Mouse (Mus musculus) intestine, embryonic 16.5 days (tissue): ENCODE results near the gene Pacrg. TPM values are rescaled to one million over a fixed set of nuclear protein-coding genes. Genes with fewer than 3 reads are reported as not detected.

Experiments used
- ATAC-seq: fragments of 200-750 bp; cut with Nextera tagmentation; 2 replicates; pipeline ENCODE4 v1.8.0; 2017; ENCODE audit warnings: moderate TSS enrichment, moderate library complexity
- H3K27ac ChIP-seq: fragments of 300-500 bp; sonication (generic); 2 replicates; pipeline ENCODE4 v1.5.1; 2014; ENCODE audit warnings: mild to moderate bottlenecking, low read length
- H3K27me3 ChIP-seq: fragments of 300-500 bp; sonication (generic); replicated peaks from 2 replicates; pipeline ENCODE4 v1.6.1; 2014; ENCODE audit warnings: low read length, control low read depth, mixed read lengths; ENCODE audit not compliant: control insufficient read depth, insufficient read depth
- H3K36me3 ChIP-seq: fragments of 300-500 bp; sonication (generic); 2 replicates; pipeline ENCODE4 v1.6.1; 2014; ENCODE audit warnings: low read length, control low read depth; ENCODE audit not compliant: control insufficient read depth, insufficient read depth
- H3K4me1 ChIP-seq: fragments of 300-500 bp; sonication (generic); 2 replicates; pipeline ENCODE4 v1.6.1; 2014; ENCODE audit warnings: low read length, control low read depth, mixed read lengths; ENCODE audit not compliant: control insufficient read depth, insufficient read depth
- H3K4me2 ChIP-seq: fragments of 300-500 bp; sonication (generic); 2 replicates; pipeline ENCODE4 v1.6.1; 2014; ENCODE audit warnings: low read depth, low read length, control low read depth
- H3K4me3 ChIP-seq: fragments of 300-500 bp; sonication (generic); 2 replicates; pipeline ENCODE4 v1.5.1; 2014; ENCODE audit warnings: mild to moderate bottlenecking, low read length
- H3K9ac ChIP-seq: fragments of 300-500 bp; sonication (generic); 2 replicates; pipeline ENCODE4 v1.6.1; 2014; ENCODE audit warnings: low read depth, low read length
- H3K9me3 ChIP-seq: fragments of 300-500 bp; sonication (generic); 2 replicates; pipeline ENCODE4 v1.6.1; 2016; ENCODE audit warnings: low read length, control low read depth; ENCODE audit not compliant: control insufficient read depth
- WGBS: fragments of 180-500 bp; shearing (Covaris S2); extraction: QIAGEN DNeasy Blood & Tissue Kit; methylation state at CpG from one replicate; pipeline ENCODE4 v1.1.7; 2014; 5-methylcytosine and 5-hydroxymethylcytosine counted together
- polyA plus RNA-seq: library from polyadenylated mRNA; unstranded; fragments of >200 nt; fragmentation: Nextera tagmentation; extraction: Ambion mirVana; gene quantifications from 2 replicates; pipeline ENCODE4 v1.2.1, GENCODE M21; 2015

Gene Pacrg
- polyA plus RNA-seq, 1 experiment from 2014 or later: 0.66 TPM

DNA sequence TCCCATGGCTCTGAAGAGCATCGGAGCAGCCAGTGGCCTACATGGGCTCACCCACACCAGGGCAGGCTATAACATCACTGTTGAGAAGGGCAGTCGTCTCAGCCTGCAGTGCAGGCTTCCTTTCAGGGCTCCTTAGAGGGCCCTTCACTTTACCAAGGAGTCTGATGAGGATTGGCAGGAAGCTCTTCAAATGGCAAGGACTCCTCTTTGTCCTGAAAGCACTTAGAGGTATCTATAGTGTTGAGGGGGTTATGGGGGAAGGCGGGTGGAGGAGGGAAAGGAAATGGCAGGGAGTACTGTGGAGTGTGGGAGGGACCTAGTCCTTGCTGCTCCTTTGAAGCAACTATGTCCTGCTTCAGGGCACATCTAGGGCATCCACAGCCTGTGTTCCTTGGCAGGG is 375.4 kb downstream of the Pacrg start:
- H3K27me3 ChIP-seq: no peaks in the 10 kb centered on the region
- no peaks in the 10 kb centered on the region for H3K36me3 ChIP-seq
- H3K4me3 ChIP-seq: no peak overlapping the region
- no peak overlapping the region for H3K27ac ChIP-seq
- no peaks in the 10 kb centered on the region for H3K4me1 ChIP-seq
- no peak overlapping the region for H3K9ac ChIP-seq
- ATAC-seq: no peak
- H3K4me2 ChIP-seq: no peak overlapping the region
- 72% methylated on average over 3 of the region's 3 CpGs for WGBS
- no peaks in the 10 kb centered on the region for H3K9me3 ChIP-seq

DNA sequence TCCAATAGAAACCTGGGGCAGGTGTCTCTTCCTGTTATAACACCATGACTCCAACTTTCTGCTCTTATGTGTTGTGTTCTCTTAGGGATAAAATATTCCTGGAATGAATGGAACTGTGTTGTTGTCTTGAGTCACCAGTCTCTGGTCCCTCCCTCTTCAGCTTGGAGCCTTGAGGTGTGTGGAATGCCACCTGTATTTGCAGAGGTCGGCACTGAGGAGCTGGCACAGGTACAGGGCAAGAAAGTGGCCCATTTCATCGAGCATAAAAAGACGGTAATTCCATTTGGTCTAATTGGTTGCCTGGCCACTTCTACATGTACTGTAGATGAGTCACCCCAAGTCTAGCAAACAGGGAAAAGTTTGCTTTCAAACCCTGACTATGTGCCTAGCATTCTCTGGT is 376.5 kb downstream of the Pacrg start:
- H3K27me3 ChIP-seq: no peaks in the 10 kb centered on the region
- WGBS: 84% methylated on average over 3 of the region's 3 CpGs
- no peak overlapping the region for H3K9ac ChIP-seq
- no peak for ATAC-seq
- no peak overlapping the region for H3K4me3 ChIP-seq
- H3K36me3 ChIP-seq: no peaks in the 10 kb centered on the region
- H3K9me3 ChIP-seq: no peaks in the 10 kb centered on the region
- no peak overlapping the region for H3K27ac ChIP-seq
- H3K4me2 ChIP-seq: no peak overlapping the region
- H3K4me1 ChIP-seq: no peaks in the 10 kb centered on the region

DNA sequence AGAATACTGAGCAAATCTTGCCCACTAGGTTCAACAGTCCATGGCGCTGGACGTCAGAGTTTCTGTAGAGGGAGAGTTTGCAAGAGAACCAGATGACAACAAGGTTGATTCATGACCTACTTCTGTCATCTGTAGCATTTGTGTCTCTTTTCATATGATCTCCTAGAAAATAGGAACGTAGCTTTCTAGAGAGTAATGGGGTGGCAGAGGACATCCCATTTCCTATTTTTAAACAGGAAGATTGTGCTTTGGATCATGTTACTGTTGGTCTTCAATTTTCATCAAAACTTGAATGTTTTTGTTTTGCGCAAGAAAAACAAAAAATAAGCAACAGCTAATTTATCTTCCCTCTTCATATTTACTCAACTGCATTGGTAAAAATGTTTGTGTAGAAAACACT is 379.2 kb downstream of the Pacrg start:
- H3K4me1 ChIP-seq: no peaks in the 10 kb centered on the region
- no peak overlapping the region for H3K9ac ChIP-seq
- no peak for ATAC-seq
- H3K27ac ChIP-seq: no peak overlapping the region
- no peaks in the 10 kb centered on the region for H3K36me3 ChIP-seq
- no peak overlapping the region for H3K4me3 ChIP-seq
- WGBS: 85% methylated on average over 4 of the region's 4 CpGs
- no peak overlapping the region for H3K4me2 ChIP-seq
- H3K27me3 ChIP-seq: no peaks in the 10 kb centered on the region
- no peaks in the 10 kb centered on the region for H3K9me3 ChIP-seq

DNA sequence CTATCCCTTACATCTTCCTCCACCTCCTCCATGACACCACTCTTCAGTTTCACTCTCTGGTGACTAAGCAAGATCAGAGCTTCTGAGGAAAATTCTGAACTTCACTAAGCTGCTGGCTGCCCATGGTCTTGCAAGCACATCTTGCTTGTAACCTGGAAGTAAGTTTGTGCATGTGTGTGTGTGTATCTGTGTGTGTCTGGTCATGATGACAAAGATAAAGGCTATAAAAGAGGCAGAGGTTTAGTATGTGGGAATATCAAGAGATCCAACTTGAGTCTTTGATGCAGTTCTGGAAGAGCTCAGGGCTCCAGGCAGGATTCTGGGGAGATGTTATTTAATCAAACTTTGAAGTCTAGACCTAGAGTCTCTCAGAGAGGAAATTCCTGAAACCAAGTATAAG is 381.4 kb downstream of the Pacrg start:
- no peaks in the 10 kb centered on the region for H3K4me1 ChIP-seq
- H3K4me3 ChIP-seq: no peak overlapping the region
- no peaks in the 10 kb centered on the region for H3K36me3 ChIP-seq
- no peak overlapping the region for H3K27ac ChIP-seq
- no peaks in the 10 kb centered on the region for H3K9me3 ChIP-seq
- H3K27me3 ChIP-seq: no peaks in the 10 kb centered on the region
- ATAC-seq: no peak
- no peak overlapping the region for H3K4me2 ChIP-seq
- no peak overlapping the region for H3K9ac ChIP-seq

DNA sequence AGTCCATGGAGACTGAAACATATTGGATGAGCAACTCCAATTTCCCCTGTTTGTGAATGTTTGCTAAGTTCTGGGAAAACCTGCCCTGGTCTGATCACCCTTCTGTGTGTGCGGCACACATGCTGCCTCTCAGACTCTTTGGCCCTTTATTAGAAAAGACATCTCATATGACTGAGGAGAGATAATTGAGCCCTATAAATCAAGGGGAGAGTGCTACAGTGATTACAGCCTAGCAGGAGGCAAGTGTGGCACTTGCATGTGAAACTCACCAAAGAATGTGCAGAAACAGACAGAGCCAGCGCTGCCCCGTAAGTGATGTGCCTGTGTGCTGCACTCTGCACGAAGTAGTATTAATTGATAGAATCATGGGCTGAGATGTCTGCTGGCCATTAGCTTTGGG is 383.7 kb downstream of the Pacrg start:
- H3K27me3 ChIP-seq: no peaks in the 10 kb centered on the region
- no peaks in the 10 kb centered on the region for H3K4me1 ChIP-seq
- no peak for ATAC-seq
- H3K4me2 ChIP-seq: no peak overlapping the region
- H3K4me3 ChIP-seq: no peak overlapping the region
- no peak overlapping the region for H3K9ac ChIP-seq
- H3K9me3 ChIP-seq: no peaks in the 10 kb centered on the region
- WGBS: 79% methylated on average over 4 of the region's 4 CpGs
- no peak overlapping the region for H3K27ac ChIP-seq
- H3K36me3 ChIP-seq: no peaks in the 10 kb centered on the region

DNA sequence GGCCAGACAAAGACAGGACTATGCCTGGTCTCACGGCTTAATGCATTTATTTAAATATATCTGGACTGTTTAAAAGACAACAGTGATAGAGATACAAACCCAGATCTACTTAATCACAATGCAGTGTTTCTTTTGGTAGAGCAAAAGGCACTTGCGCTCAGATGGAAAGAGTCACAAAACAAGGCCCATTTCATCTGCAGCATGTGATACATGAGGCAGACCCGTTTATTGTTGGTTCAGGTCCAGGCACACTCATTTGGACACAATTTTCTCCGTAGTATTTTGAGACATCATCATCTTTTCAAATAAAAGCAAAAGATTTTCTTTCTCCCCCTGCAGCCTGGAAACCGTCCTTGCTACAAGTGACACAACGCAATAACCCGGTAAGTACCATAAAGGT is 384.1 kb downstream of the Pacrg start:
- H3K4me3 ChIP-seq: no peak overlapping the region
- ATAC-seq: no peak

DNA sequence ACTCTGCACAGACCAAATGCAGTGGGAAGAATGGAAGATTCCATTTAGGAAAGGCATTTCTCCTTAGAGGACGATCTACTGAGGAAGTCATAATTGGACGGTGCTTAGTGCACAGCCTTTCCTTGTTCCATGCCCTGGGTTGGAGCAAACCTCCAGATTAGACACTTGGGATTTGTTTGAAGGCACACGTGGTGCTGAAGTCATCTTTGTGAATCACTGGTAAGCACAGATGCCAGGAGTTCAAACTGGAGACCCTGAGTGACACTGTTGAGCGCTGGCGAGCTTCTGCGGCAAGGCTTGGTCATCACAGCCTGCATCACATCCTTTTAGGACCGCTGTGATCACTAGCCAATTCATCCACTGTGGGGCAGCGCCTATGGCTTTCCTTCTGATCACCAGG is 385.7 kb downstream of the Pacrg start:
- Histone ChIP-seq H3K36me3 (no peaks in the 10 kb centered on the region), H3K4me1 (no peaks in the 10 kb centered on the region), H3K9ac (no peak overlapping the region), H3K4me3 (no peak overlapping the region), H3K9me3 (no peaks in the 10 kb centered on the region), H3K27ac (no peak overlapping the region), H3K27me3 (no peaks in the 10 kb centered on the region), H3K4me2 (no peak overlapping the region)
- 89% methylated on average over 8 of the region's 8 CpGs for WGBS
- no peak for ATAC-seq

More for the DNA sequence above, 384.1 kb downstream of the Pacrg start:
- H3K4me1 ChIP-seq: no peaks in the 10 kb centered on the region
- no peak overlapping the region for H3K9ac ChIP-seq
- no peaks in the 10 kb centered on the region for H3K36me3 ChIP-seq
- WGBS: 78% methylated on average over 7 of the region's 7 CpGs
- H3K4me2 ChIP-seq: no peak overlapping the region
- H3K27me3 ChIP-seq: no peaks in the 10 kb centered on the region
- H3K27ac ChIP-seq: no peak overlapping the region
- H3K9me3 ChIP-seq: no peaks in the 10 kb centered on the region

DNA sequence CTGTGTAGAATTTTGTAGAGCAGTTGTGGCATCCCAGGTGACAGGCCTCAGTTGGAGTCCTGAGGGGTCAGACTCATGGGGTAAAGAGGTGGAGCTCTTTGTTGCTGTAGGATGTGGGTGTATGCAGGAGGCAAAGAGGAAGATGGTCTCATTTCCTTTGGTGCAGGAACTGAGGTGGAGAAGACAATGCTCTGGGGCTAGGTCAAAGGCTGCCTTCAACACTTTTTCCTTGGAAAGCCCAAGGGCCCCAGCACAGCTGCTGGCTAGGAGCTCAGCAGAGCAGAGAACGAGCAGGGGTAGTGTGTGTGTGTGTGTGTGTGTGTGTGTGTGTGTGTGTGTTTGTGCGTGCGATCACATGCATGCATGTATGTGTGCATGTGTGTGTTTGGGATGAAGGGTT is 387.3 kb downstream of the Pacrg start:
- Histone ChIP-seq H3K4me3 (no peak overlapping the region), H3K9me3 (no peaks in the 10 kb centered on the region), H3K4me1 (no peaks in the 10 kb centered on the region), H3K27me3 (no peaks in the 10 kb centered on the region), H3K9ac (no peak overlapping the region), H3K36me3 (no peaks in the 10 kb centered on the region), H3K4me2 (no peak overlapping the region), H3K27ac (no peak overlapping the region)
- ATAC-seq: no peak
- WGBS: 94% methylated on average over 3 of the region's 3 CpGs

DNA sequence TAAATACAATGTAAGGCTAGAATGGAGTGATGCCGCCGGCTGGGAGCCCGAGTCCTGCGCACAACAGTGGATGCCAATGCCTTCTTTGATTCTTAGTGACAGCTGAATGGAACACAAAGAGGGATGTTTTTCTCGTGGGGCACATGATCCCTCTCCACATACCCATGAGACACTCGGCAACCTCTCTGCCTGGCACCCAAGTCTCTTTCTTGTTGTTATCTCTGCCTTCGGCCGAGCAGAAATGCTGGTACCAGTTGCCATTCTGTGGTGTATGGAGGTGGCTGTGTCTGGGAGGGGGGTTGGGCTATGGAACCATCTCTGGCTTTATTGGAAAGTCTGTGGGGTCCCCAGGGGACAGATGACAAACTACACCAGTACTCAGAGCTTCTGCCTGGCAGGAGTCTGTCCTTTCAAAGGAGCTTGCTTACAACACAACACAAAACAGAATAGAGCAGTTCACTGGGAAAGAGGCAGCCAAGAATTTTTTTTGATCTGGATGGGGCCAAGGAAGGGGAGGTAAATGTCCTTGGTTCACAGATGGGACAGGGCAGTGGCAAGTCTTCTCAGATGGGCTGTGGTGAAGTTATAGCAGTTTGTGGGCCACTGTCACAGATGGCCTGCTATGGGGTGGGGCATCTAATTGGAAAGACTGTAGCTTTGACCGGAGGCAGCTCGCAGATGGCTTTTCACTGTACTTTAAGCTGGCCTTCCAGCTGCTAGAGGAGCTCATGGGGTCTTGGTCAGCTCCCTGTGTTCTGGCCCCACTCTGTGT is 388.6 kb downstream of the Pacrg start:
- no peak for ATAC-seq
- no peaks in the 10 kb centered on the region for H3K4me1 ChIP-seq
- no peak overlapping the region for H3K4me2 ChIP-seq
- H3K9ac ChIP-seq: no peak overlapping the region
- no peak overlapping the region for H3K4me3 ChIP-seq
- H3K9me3 ChIP-seq: no peaks in the 10 kb centered on the region
- H3K36me3 ChIP-seq: no peaks in the 10 kb centered on the region
- no peak overlapping the region for H3K27ac ChIP-seq
- no peaks in the 10 kb centered on the region for H3K27me3 ChIP-seq
- 77% methylated on average over 10 of the region's 10 CpGs for WGBS

DNA sequence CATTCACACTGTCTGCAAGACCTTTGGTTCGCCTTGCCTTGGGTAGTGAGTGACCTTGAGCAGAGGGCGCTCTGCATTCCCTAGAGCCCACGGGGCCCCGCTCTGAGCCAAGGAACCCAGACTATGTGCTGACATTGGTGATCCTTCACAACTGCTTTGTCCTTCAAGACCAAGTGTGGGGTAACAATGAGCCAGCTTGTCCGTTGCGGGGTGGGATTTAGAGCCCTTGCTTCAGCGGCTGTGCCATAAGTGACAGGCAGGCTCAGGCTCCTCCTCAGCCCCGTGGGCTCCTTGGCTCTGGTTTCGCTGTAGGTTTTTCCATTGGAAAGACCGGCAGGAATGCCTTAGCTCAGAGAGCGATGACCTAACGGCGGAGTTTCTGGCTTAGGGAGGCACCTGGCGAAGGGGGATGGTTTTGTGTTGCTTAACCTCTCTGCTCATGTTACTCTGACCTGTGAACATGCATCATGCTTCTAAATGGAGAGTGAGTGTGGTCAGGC is 390.3 kb downstream of the Pacrg start:
- Histone ChIP-seq H3K36me3 (no peaks in the 10 kb centered on the region), H3K27me3 (no peaks in the 10 kb centered on the region), H3K27ac (no peak overlapping the region), H3K4me2 (no peak overlapping the region), H3K4me3 (no peak overlapping the region), H3K9me3 (no peaks in the 10 kb centered on the region), H3K4me1 (no peaks in the 10 kb centered on the region), H3K9ac (no peak overlapping the region)
- WGBS: 82% methylated on average over 14 of the region's 14 CpGs
- no peak for ATAC-seq
